Mouse (Mus musculus): Measurements from ENCODE around the gene Ino80d.
"Not testable (repeated sequence)": the region's sequence is repeated elsewhere in the genome, so short reads cannot be mapped to it uniquely, and the experiment has no call there.

Gene Ino80d

GRCm38 (mm10) chr1:63114136-63114781 is at the start of gene Ino80d:
TSS of gene Ino80d (minus strand) at chr1:63114667.
- peak; percentile 95 for DNase-seq (ENCODE audit: low read depth, low spot score)

GRCm38 (mm10) chr1:63140231-63140630 is 25.8 kb upstream of the Ino80d start:
- no peak for DNase-seq (ENCODE audit: low read depth, low spot score)

- not testable (repeated sequence) for DNase-seq (ENCODE audit: low read depth, low spot score)
These were observed 24.1 kb upstream of the Ino80d start for GRCm38 (mm10) chr1:63138586-63138985.

GRCm38 (mm10) chr1:63137971-63138370 is 23.5 kb upstream of the Ino80d start:
- no peak for DNase-seq (ENCODE audit: low read depth, low spot score)

GRCm38 (mm10) chr1:63134530-63134929 is 20.1 kb upstream of the Ino80d start:
- no peak for DNase-seq (ENCODE audit: low read depth, low spot score)

- DNase-seq (ENCODE audit: low read depth, low spot score): no peak
These were observed 17.3 kb upstream of the Ino80d start for GRCm38 (mm10) chr1:63131766-63132165.

- DNase-seq (ENCODE audit: low read depth, low spot score): no peak
These were observed 16.4 kb upstream of the Ino80d start for GRCm38 (mm10) chr1:63130883-63131282.

GRCm38 (mm10) chr1:63129857-63130690 is 15.6 kb upstream of the Ino80d start:
- no peak for DNase-seq (ENCODE audit: low read depth, low spot score)

GRCm38 (mm10) chr1:63129273-63129672 is 14.8 kb upstream of the Ino80d start:
- no peak for DNase-seq (ENCODE audit: low read depth, low spot score)

GRCm38 (mm10) chr1:63126206-63126605 is 11.7 kb upstream of the Ino80d start:
- peak; percentile 32 for DNase-seq (ENCODE audit: low read depth, low spot score)

- DNase-seq (ENCODE audit: low read depth, low spot score): no peak
These were observed 9.5 kb upstream of the Ino80d start for GRCm38 (mm10) chr1:63123823-63124450.

- DNase-seq (ENCODE audit: low read depth, low spot score): no peak
These were observed 7.5 kb upstream of the Ino80d start for GRCm38 (mm10) chr1:63122005-63122404.

- DNase-seq (ENCODE audit: low read depth, low spot score): no peak
These were observed 5.9 kb upstream of the Ino80d start for GRCm38 (mm10) chr1:63120382-63120781.

- no peak for DNase-seq (ENCODE audit: low read depth, low spot score)
These were observed 5.2 kb upstream of the Ino80d start for GRCm38 (mm10) chr1:63119675-63120074.

- DNase-seq (ENCODE audit: low read depth, low spot score): peak; percentile 21
These were observed 1.1 kb upstream of the Ino80d start for GRCm38 (mm10) chr1:63115540-63115939.

- no peak for DNase-seq (ENCODE audit: low read depth, low spot score)
These were observed 629 bp upstream of the Ino80d start for GRCm38 (mm10) chr1:63115096-63115495.

- no peak for DNase-seq (ENCODE audit: low read depth, low spot score)
These were observed 962 bp downstream of the Ino80d start for GRCm38 (mm10) chr1:63113274-63114135.

- DNase-seq (ENCODE audit: low read depth, low spot score): no peak
These were observed 1.6 kb downstream of the Ino80d start for GRCm38 (mm10) chr1:63112865-63113261.

GRCm38 (mm10) chr1:63112151-63112864 is 2.2 kb downstream of the Ino80d start:
- DNase-seq (ENCODE audit: low read depth, low spot score): no peak

GRCm38 (mm10) chr1:63110536-63111285 is 3.8 kb downstream of the Ino80d start:
- DNase-seq (ENCODE audit: low read depth, low spot score): peak; percentile 50
